8 mouse cellular contexts compared by ENCODE assay signal in the genomic region with DNA sequence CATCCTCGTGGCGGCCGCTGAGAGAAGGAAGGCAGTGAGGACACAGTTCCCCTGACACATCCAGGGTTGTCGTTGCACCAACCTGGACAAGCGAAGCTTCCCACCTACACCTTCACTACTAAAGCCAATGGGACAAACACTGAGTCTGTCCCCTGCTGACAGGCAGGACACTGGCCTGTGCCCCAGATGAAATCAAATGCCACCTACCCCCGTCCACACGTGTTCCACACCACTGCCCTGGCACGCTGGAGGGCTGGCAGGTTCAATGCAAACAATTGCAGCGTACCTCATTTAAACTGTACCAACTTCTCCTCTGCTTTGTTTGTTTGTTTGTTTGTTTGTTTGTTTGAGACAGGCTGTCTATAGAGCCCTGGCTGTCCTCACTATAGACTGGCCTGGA. TPM values are rescaled to one million over a fixed set of nuclear protein-coding genes. Genes with fewer than 3 reads are reported as not detected.
DNase-seq lines count a peak whose midpoint lies in the region; ATAC-seq and TF ChIP-seq lines count a peak whose summit lies in the region.

No protein-coding gene starts in this region.

- peaks cover 9% of the 10 kb centered on the region for H3K36me3 ChIP-seq in heart, embryonic 10.5 days
- no peaks in the 10 kb centered on the region for H3K36me3 ChIP-seq in hindbrain, embryonic 11.5 days (ENCODE audit: control insufficient read depth, insufficient read depth, low read length)
- H3K36me3 ChIP-seq in midbrain, embryonic 11.5 days (ENCODE audit: control insufficient read depth, insufficient read depth, low read length) = no peaks in the 10 kb centered on the region

- TF ChIP-seq CTCF in bone marrow, adult 2 months (IDR thresholded peaks at IDR 0.05; ENCODE audit: control insufficient read depth, insufficient read depth, low read length) = no peak

- no peak overlapping the region for H3K9ac ChIP-seq in hindbrain, embryonic 11.5 days (ENCODE audit: low read depth, low read length)
- H3K9ac ChIP-seq in midbrain, embryonic 11.5 days (ENCODE audit: low read length) = peak overlapping the region; percentile 71

- no peak for TF ChIP-seq POLR2A in bone marrow, adult 2 months (IDR thresholded peaks at IDR 0.05; ENCODE audit: borderline replicate concordance, control insufficient read depth, low read depth, low read length)

- WGBS in heart, embryonic 10.5 days = 77% methylated on average over 9 of the region's 9 CpGs
- WGBS in bone marrow, adult 2 months = 24% methylated on average over 9 of the region's 9 CpGs
- WGBS in hindbrain, embryonic 11.5 days = 84% methylated on average over 9 of the region's 9 CpGs
- WGBS in midbrain, embryonic 11.5 days = 85% methylated on average over 9 of the region's 9 CpGs

- H3K27ac ChIP-seq in heart, embryonic 10.5 days = peak overlapping the region; percentile 96; the same call in 1 of the 2 replicates
- peak overlapping the region; percentile 17; the same call in 1 of the 2 replicates for H3K27ac ChIP-seq in bone marrow, adult 2 months (ENCODE audit: control insufficient read depth, insufficient read depth, low read depth, low read length, poor library complexity)
- no peak overlapping the region for H3K27ac ChIP-seq in hindbrain, embryonic 11.5 days (ENCODE audit: low read depth, low read length)
- no peak overlapping the region for H3K27ac ChIP-seq in midbrain, embryonic 11.5 days (ENCODE audit: low read depth, low read length)

- peak overlapping the region; percentile 79 for H3K4me2 ChIP-seq in hindbrain, embryonic 11.5 days (replicated peaks; ENCODE audit: low read depth, low read length)
- H3K4me2 ChIP-seq in midbrain, embryonic 11.5 days = peak overlapping the region; percentile 66

- ATAC-seq in hindbrain, embryonic 11.5 days (ENCODE audit: low FRiP score) = no peak
- ATAC-seq in midbrain, embryonic 11.5 days (ENCODE audit: low FRiP score) = no peak

- no peak for DNase-seq in heart, embryonic 10.5 days (ENCODE audit: low spot score)
- no peak for DNase-seq in heart, postnatal 14 days
- DNase-seq in hindbrain, embryonic 11.5 days (ENCODE audit: low spot score) = no peak
- DNase-seq in midbrain, embryonic 11.5 days (ENCODE audit: low spot score, missing footprints) = no peak
- DNase-seq in cerebellum, adult 8-10 months = no peak
- DNase-seq in retina, postnatal 1 day = no peak
- no peak for DNase-seq in frontal cortex, postnatal 36 days (ENCODE audit: low spot score in 2 of 2)

- H3K4me3 ChIP-seq in heart, embryonic 10.5 days = peak overlapping the region; percentile 75
- H3K4me3 ChIP-seq in bone marrow, adult 2 months (replicated peaks; ENCODE audit: control insufficient read depth, low read depth, low read length) = peak overlapping the region; percentile 12
- peak overlapping the region; percentile 65 for H3K4me3 ChIP-seq in hindbrain, embryonic 11.5 days (ENCODE audit: low read depth, low read length)
- H3K4me3 ChIP-seq in midbrain, embryonic 11.5 days (ENCODE audit: low read depth, low read length) = 0 out of 2 replicates have a peak overlapping the region, but pooled peaks have one; percentile 7

- no peaks in the 10 kb centered on the region for H3K27me3 ChIP-seq in heart, embryonic 10.5 days (ENCODE audit: insufficient read depth, poor library complexity, severe bottlenecking)
- H3K27me3 ChIP-seq in hindbrain, embryonic 11.5 days (ENCODE audit: control insufficient read depth, insufficient read depth, low read length) = no peaks in the 10 kb centered on the region
- no peaks in the 10 kb centered on the region for H3K27me3 ChIP-seq in midbrain, embryonic 11.5 days (ENCODE audit: control insufficient read depth, insufficient read depth, low read length)

- peaks cover 57% of the 10 kb centered on the region for H3K4me1 ChIP-seq in heart, embryonic 10.5 days
- H3K4me1 ChIP-seq in bone marrow, adult 2 months (ENCODE audit: control insufficient read depth, insufficient read depth, low read length) = peaks cover 15% of the 10 kb centered on the region
- H3K4me1 ChIP-seq in hindbrain, embryonic 11.5 days (replicated peaks; ENCODE audit: control insufficient read depth, insufficient read depth, low read length) = peaks cover 20% of the 10 kb centered on the region
- H3K4me1 ChIP-seq in midbrain, embryonic 11.5 days (ENCODE audit: control insufficient read depth, insufficient read depth, low read length) = peaks cover 52% of the 10 kb centered on the region

- intact Hi-C loops in heart, postnatal 14 days (cut with DNase I) = no loop called here

- no peaks in the 10 kb centered on the region for H3K9me3 ChIP-seq in heart, embryonic 10.5 days
- H3K9me3 ChIP-seq in hindbrain, embryonic 11.5 days (ENCODE audit: control insufficient read depth, low read length) = no peaks in the 10 kb centered on the region
- no peaks in the 10 kb centered on the region for H3K9me3 ChIP-seq in midbrain, embryonic 11.5 days (ENCODE audit: control insufficient read depth, low read length)

RNA-seq across cellular contexts. Expression of a gene that starts 50.8 kb away (rescaled TPM):
- polyA plus RNA-seq in heart, embryonic 10.5 days (2016; fragmentation: Nextera tagmentation; extraction: Ambion mirVana) = 58.5 and 76.8 TPM in 2 replicates
- total RNA-seq in heart, postnatal 14 days (2021) = 10 to 100 TPM; 28.4 to 29.5 TPM
- polyA plus RNA-seq in bone marrow, adult 2 months (2011; ENCODE audit: insufficient read depth, insufficient read length, low replicate concordance, missing spikeins) = 5.4 and 9.9 TPM in 2 replicates
- polyA plus RNA-seq in hindbrain, embryonic 11.5 days (2014; fragmentation: Nextera tagmentation; extraction: Ambion mirVana) = 58.5 and 59.3 TPM in 2 replicates
- 48.6 and 54.8 TPM in 2 replicates for polyA plus RNA-seq in midbrain, embryonic 11.5 days (2014; fragmentation: Nextera tagmentation; extraction: Ambion mirVana)

Comparison
In these comparisons a context has a peak if more than half of its experiments do, and no peak if none do; other contexts are left out.
1. H3K27ac ChIP-seq: peak in heart, embryonic 10.5 days (single experiment) and bone marrow, adult 2 months (single experiment); none in hindbrain, embryonic 11.5 days (single experiment) and midbrain, embryonic 11.5 days (single experiment).
2. H3K4me3 ChIP-seq: peak in every context shown above with its lines; median percentile 75 in heart, embryonic 10.5 days; 65 in hindbrain, embryonic 11.5 days; 12 in bone marrow, adult 2 months; 7 in midbrain, embryonic 11.5 days.